In the genomic region with DNA sequence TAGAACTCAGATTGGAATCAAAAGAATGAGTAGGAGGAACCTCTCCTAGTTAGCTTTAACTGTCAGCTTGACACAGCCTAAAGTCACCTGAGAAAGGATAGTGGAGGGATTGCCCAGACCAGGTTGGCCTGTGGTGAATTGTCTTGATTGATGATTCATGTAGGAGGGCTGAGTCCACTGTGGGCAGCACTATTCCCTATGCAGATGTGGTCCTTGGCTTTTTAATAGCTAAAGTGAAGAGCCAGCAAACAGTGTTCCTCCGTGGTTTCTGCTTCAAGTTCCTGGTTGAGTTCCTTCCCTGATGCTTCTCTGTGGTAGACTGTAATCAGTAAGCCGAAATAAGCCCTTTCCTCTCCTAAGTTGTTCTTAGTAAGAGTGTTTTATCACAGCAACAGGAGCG, we compare ENCODE assay signal across 25 mouse cellular contexts.
"Had no signal": no experiment of that assay in that cellular context is flagged by ENCODE, and none has a peak within 500 bp of the region (broad histone marks: within the 10 kb centered on the region; RNA-seq: fewer than 3 reads in every experiment).

No protein-coding gene starts in this region.

- DNase-seq: cerebellum, adult 2 months; cerebellum, adult 8-10 months; cerebellum, adult 9-10 months; cerebellum, adult 9-11 months; cerebellum, postnatal 36 days; embryo, embryonic 11 days; forebrain, postnatal 0 days; gastrocnemius, adult 2 months; gastrocnemius, postnatal 10 days; gastrocnemius, postnatal 14 days; gastrocnemius, postnatal 25 days; gastrocnemius, postnatal 36 days; heart, adult 18-20 months; heart, adult 2 months had no signal

- H3K27ac ChIP-seq: embryonic facial prominence, embryonic 10.5 days; embryonic facial prominence, embryonic 12.5 days; embryonic facial prominence, embryonic 13.5 days; embryonic facial prominence, embryonic 15.5 days; forebrain, embryonic 10.5 days; forebrain, embryonic 12.5 days; forebrain, embryonic 13.5 days; forebrain, embryonic 15.5 days; gastrocnemius, adult 2 months; heart, adult 2 months had no signal

- H3K9ac ChIP-seq: embryonic facial prominence, embryonic 12.5 days; embryonic facial prominence, embryonic 13.5 days; embryonic facial prominence, embryonic 15.5 days; forebrain, embryonic 12.5 days; forebrain, embryonic 13.5 days; forebrain, embryonic 15.5 days; forebrain, postnatal 0 days had no signal

- ATAC-seq: forebrain, embryonic 13.5 days; forebrain, embryonic 14.5 days; forebrain, embryonic 15.5 days; forebrain, embryonic 16.5 days; forebrain, postnatal 0 days had no signal

- H3K36me3 ChIP-seq: forebrain, embryonic 12.5 days had no signal

- H3K4me2 ChIP-seq: embryonic facial prominence, embryonic 12.5 days; embryonic facial prominence, embryonic 13.5 days; embryonic facial prominence, embryonic 15.5 days; forebrain, embryonic 12.5 days; forebrain, embryonic 13.5 days; forebrain, embryonic 15.5 days had no signal

- H3K9me3 ChIP-seq: embryonic facial prominence, embryonic 15.5 days; forebrain, embryonic 13.5 days; forebrain, embryonic 15.5 days had no signal

- H3K27me3 ChIP-seq: embryonic facial prominence, embryonic 12.5 days; embryonic facial prominence, embryonic 13.5 days; embryonic facial prominence, embryonic 15.5 days; forebrain, embryonic 12.5 days; forebrain, embryonic 13.5 days; forebrain, embryonic 15.5 days had no signal

- H3K4me1 ChIP-seq: forebrain, embryonic 12.5 days; forebrain, embryonic 13.5 days; forebrain, embryonic 15.5 days had no signal

- H3K4me3 ChIP-seq: embryonic facial prominence, embryonic 10.5 days; embryonic facial prominence, embryonic 12.5 days; embryonic facial prominence, embryonic 13.5 days; embryonic facial prominence, embryonic 15.5 days; erythroblast, embryonic 14.5 days; forebrain, embryonic 10.5 days; forebrain, embryonic 12.5 days; forebrain, embryonic 13.5 days; forebrain, embryonic 15.5 days; gastrocnemius, adult 2 months; heart, adult 2 months had no signal
